Mouse (Mus musculus) brain, adult 2 months (tissue): Measurements from ENCODE around the gene Ano8.

ENCODE experiments used
- DNase-seq: peaks from one replicate; pipeline ENCODE4 v3.0.0; 2011; ENCODE audit warnings: low read depth, low spot score

Gene Ano8

GRCm38 (mm10) chr8:71485142-71486135, at the start of gene Ano8:
Ano8 (minus strand) TSS chr8:71485963.
- DNase-seq = peak; percentile 98

- no peak for DNase-seq
Observed at GRCm38 (mm10) chr8:71534263-71534810, 48.6 kb upstream of the Ano8 start.

DNA sequence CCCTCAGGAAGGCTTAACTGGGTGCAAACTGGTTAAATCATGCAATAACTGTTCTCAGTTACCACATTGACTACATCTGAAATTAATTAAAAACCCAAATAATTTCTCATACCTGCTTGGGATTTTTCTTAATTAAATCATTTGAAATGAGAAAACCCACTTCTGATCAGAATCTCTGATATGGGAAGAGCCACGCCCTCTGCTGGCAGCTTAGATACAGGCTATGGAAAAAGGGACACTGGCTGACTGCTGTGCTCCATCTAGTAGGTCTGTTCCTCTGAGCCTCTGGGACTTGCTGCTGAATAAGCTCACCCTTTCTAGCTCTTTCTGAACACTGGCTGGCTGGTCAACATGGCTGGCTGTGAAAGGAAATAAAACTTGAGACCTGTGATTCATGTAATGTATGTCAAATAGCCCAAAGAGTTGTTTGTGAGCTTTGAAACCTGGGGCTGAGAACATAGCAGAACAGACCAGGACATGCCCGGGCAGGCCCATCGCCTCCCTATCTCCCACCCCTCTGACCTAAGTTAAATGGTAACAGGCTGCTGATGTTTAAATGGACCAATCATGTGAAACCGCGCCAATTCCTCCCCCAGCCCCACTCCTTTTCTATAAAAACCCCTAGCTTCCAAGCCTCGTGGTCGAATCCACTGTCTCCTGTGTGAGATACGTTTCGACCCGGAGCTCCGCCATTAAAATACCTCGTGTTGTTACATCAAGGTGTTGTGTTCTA, 45.1 kb upstream of the Ano8 start:
- peak; percentile 77 for DNase-seq

- no peak for DNase-seq
Observed at GRCm38 (mm10) chr8:71528362-71529073, 42.8 kb upstream of the Ano8 start.

GRCm38 (mm10) chr8:71527162-71527870, 41.6 kb upstream of the Ano8 start:
- DNase-seq = no peak

- no peak for DNase-seq
Observed at GRCm38 (mm10) chr8:71526272-71526671, 40.5 kb upstream of the Ano8 start.

DNA sequence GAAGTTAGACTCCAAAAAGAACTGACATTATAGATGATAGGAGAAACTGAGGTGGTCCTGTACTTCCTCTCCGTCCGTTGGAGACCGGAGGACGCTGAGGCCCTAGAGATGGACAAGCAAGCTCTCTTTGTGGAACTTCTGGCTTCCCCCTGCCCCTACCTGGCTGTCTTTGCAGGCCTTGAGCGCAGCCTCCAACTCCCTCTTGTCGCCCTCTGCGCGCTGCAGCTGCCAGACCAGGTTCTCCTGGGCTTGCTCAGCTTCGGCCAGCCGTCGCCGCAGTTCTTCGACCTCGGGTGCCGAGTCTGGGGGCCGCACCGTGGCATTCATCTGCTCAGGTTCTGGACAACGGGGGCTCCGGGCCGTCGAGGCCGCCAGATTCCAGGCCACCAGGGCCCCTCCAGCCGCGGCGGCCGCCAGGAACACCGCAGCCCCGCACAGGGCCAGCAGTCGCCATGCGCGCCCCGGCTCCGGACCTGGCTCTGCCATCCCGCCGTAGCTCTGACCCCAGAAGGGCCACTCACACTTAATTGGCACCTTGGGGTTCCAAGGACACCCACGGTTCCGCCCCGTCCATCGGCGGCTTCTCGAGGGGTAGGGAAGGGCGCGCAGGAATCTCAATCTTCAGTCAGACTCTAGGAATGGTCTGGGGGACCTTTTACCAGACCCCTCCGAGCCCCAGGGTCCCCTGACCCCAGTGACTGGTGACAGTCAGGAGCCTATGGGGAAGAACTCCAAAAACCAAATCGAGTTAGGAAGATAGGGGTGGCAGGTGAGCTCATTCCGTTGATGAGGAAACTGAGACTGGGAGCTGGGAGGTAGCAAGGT, 39.7 kb upstream of the Ano8 start, which contains the start of gene Ccdc194:
Gene Ccdc194 (minus strand): TSS at position 486 of the 825 bp plus-strand sequence.
- no peak for DNase-seq

DNA sequence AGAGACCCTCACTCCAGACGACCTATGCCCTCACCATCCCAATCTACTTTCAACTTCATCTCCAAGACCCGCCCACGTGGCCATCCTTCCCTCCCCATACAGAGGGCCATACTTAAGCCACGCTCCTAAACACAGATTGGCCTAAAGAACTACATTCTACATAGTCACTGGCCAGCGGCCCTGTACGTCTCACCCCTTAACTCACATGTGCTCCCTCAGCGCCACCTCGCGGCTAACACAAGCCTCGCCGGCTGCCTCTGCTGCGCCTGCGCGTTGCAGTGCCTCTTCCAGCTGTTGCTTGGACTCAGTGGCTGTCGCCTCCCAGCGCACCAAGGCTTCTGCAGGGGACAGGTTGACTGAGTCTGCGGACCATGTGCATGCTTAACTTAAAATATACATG, 35.9 kb upstream of the Ano8 start:
- DNase-seq = peak; percentile 96

- DNase-seq = peak; percentile 83
Observed at GRCm38 (mm10) chr8:71519037-71519825, 33.5 kb upstream of the Ano8 start.

- DNase-seq = no peak
Observed at GRCm38 (mm10) chr8:71516786-71517185, 31.0 kb upstream of the Ano8 start.

DNA sequence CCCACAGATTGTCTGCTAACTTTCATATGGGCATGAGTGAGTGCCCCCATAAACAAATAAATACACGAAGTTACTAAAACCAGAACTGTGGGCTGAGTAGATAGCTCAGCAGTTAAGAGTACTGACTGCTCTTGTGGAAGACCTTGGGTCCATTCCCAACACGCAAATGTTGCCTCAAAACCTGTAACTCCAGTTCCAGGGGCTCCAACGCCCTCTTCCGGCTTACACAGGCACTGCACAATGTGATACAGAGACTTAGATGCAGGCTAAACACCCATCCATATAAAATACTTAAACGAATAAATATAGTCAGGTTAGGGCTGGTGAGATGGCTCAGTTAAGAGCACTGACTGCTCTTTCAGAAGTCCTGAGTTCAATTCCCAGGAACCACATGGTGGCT, 29.3 kb upstream of the Ano8 start:
- DNase-seq = no peak

GRCm38 (mm10) chr8:71513018-71513754, 27.4 kb upstream of the Ano8 start:
- no peak for DNase-seq

DNA sequence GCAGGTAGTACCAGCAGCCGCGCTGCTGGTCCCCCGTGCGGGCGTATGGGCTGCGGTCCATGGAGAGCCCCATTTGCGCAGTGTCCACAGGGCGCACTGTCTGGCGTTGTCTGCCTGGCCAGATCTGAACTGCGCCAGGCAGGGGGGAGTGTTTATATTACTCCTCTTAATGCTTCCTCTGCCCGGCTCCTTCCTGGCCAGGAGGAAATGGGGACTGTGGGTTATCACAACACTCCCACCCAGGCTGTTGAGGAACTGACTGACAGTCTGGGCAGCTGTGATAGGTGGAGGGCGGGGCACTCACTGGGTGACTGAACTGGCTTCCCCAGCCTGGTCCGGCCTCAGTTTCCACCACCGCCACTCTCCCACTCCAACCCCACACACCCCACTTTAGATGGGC, 25.9 kb upstream of the Ano8 start, which contains the start of gene Plvap:
Gene Plvap (minus strand): TSS at position 109 of the 400 bp plus-strand sequence.
- no peak for DNase-seq

DNA sequence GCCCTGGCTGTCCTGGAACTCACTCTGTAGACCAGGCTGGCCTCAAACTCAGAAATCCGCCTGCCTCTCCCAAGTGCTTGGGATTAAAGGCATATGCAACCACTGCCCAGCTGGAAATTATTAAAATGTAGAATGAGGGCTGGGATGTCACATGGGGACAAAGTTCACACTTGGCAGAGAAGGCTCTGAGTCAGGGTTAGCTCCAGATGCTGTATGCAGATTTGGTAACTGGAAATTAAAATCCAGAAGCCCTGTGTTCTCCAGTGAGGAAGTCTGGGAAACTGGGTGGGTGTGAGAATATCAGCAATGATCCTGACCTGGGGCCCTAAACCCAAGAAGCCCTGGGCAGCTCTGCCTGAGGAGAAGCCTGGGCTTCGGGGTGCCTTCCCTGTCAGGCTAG, 23.6 kb upstream of the Ano8 start:
- no peak for DNase-seq

- DNase-seq = peak; percentile 96
Observed at GRCm38 (mm10) chr8:71507589-71508104, 21.9 kb upstream of the Ano8 start.

DNA sequence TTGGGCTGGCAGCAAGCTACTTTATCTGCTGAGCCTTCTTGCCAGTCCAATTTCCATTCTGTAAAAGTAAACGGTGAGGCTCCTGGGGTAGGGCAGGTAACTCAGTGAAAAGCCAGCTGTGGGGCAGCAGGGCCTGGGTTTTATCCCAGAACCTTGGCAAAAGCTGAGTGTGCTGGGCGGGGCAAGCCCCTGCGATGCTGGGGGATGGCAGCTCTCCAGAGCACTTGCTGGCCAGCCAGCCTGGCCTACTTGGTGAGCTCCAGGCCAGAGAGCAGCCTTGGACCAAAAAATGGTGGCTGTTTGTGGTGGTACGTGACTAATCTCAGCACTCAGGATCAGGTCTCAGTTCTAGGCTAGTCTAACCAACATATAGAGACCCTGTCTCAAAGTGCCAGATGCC, 20.2 kb upstream of the Ano8 start:
- peak; percentile 69 for DNase-seq

- no peak for DNase-seq
Observed at GRCm38 (mm10) chr8:71505326-71505725, 19.6 kb upstream of the Ano8 start.

DNA sequence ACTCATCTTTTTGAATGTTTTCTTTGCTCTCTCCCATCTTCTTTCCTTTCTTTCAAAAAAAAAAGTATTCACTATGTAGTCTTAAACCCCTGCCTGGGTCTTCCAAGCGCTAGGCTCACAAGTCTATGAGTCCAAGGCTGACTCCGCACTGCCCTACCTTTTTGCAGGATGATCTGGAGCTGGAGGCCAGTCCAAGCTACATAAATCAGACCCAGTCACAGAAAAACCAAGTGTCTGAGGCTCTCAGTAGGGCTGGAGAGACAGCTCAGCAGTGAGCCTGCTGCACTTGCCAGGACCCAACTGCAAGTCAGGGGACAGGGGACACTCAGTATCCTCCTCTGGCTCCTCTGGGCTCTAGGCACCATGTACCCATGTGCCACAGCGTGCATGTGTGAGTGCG, 18.6 kb upstream of the Ano8 start:
- DNase-seq = no peak
